7 mouse cellular contexts compared by ENCODE assay signal in the genomic region with DNA sequence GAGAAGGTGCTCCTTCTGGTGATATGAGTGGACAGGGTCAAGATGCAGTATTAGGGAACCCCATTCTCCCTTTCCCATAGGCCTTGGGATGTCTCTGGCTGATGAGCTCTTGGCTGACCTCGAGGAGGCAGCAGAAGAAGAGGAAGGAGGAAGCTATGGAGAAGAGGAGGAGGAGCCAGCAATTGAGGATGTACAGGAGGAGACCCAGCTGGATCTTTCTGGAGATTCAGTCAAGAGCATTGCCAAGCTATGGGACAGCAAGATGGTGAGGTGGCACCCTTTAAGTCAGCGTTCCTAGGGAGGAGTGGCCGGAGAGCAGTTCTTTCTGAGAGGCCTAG. TPM values are rescaled to one million over a fixed set of nuclear protein-coding genes. Genes with fewer than 3 reads are reported as not detected.
DNase-seq lines count a peak whose midpoint lies in the region; ATAC-seq and TF ChIP-seq lines count a peak whose summit lies in the region.

No protein-coding gene starts in this region.

- no peak for DNase-seq in lung, postnatal 0 days (ENCODE audit: low spot score)
- no peak for DNase-seq in lung, postnatal 36 days
- DNase-seq in limb, embryonic 14.5 days (ENCODE audit: low spot score): no peak
- no peak for DNase-seq in ovary, postnatal 14 days (ENCODE audit: low spot score)
- no peak for DNase-seq in ovary, postnatal 10 days (ENCODE audit: low spot score)

- TF ChIP-seq EP300 in lung, postnatal 0 days (IDR thresholded peaks at IDR 0.05): no peak

- H3K9me3 ChIP-seq in lung, postnatal 0 days (ENCODE audit: low read length): no peaks in the 10 kb centered on the region
- no peaks in the 10 kb centered on the region for H3K9me3 ChIP-seq in forebrain, embryonic 12.5 days
- no peaks in the 10 kb centered on the region for H3K9me3 ChIP-seq in limb, embryonic 14.5 days (ENCODE audit: control insufficient read depth, low read length)
- no peaks in the 10 kb centered on the region for H3K9me3 ChIP-seq in stomach, embryonic 14.5 days (ENCODE audit: control insufficient read depth, low read depth, low read length)

- no peak for TF ChIP-seq POLR2A in limb, embryonic 14.5 days (IDR thresholded peaks at IDR 0.05; ENCODE audit: borderline replicate concordance, extremely low read depth, insufficient read depth, insufficient read length)

- 69% methylated on average over 3 of the region's 3 CpGs for WGBS in lung, postnatal 0 days
- 48% methylated on average over 3 of the region's 3 CpGs for WGBS in forebrain, embryonic 12.5 days
- 66% methylated on average over 3 of the region's 3 CpGs for WGBS in limb, embryonic 14.5 days
- 54% methylated on average over 3 of the region's 3 CpGs for WGBS in stomach, embryonic 14.5 days

- peak overlapping the region; percentile 69 for H3K9ac ChIP-seq in lung, postnatal 0 days (replicated peaks; ENCODE audit: low read depth)
- peak overlapping the region; percentile 89 for H3K9ac ChIP-seq in forebrain, embryonic 12.5 days
- H3K9ac ChIP-seq in limb, embryonic 14.5 days (ENCODE audit: low read depth, low read length, severe bottlenecking): peak overlapping the region; percentile 71
- H3K9ac ChIP-seq in stomach, embryonic 14.5 days (replicated peaks; ENCODE audit: low read depth, low read length): peak overlapping the region; percentile 80

- H3K4me1 ChIP-seq in lung, postnatal 0 days (ENCODE audit: insufficient read depth, low read depth, low read length): peaks cover 11% of the 10 kb centered on the region; the same call in 1 of the 2 replicates
- peaks cover 20% of the 10 kb centered on the region for H3K4me1 ChIP-seq in forebrain, embryonic 12.5 days
- H3K4me1 ChIP-seq in limb, embryonic 14.5 days (ENCODE audit: control insufficient read depth, insufficient read depth, low read length): peaks cover 20% of the 10 kb centered on the region
- peaks cover 18% of the 10 kb centered on the region for H3K4me1 ChIP-seq in stomach, embryonic 14.5 days (ENCODE audit: control insufficient read depth, insufficient read depth, low read length)

- peak overlapping the region; percentile 76 for H3K4me2 ChIP-seq in lung, postnatal 0 days (replicated peaks; ENCODE audit: low read depth, low read length)
- peak overlapping the region; percentile 96 for H3K4me2 ChIP-seq in forebrain, embryonic 12.5 days
- peak overlapping the region; percentile 96 for H3K4me2 ChIP-seq in limb, embryonic 14.5 days (replicated peaks; ENCODE audit: low read depth, low read length, severe bottlenecking)
- H3K4me2 ChIP-seq in stomach, embryonic 14.5 days (replicated peaks; ENCODE audit: low read depth, low read length): peak overlapping the region; percentile 98

- ATAC-seq in lung, postnatal 0 days: no peak
- ATAC-seq in forebrain, embryonic 12.5 days (ENCODE audit: low FRiP score): 0 out of 2 replicates have a peak, but pooled peaks have one; percentile 4
- ATAC-seq in limb, embryonic 14.5 days (ENCODE audit: low FRiP score, low read depth): no peak
- no peak for ATAC-seq in stomach, embryonic 14.5 days (ENCODE audit: insufficient number of reproducible peaks, insufficient read depth, low FRiP score, low read depth)

- H3K27ac ChIP-seq in lung, postnatal 0 days (ENCODE audit: low read length): no peak overlapping the region
- H3K27ac ChIP-seq in forebrain, embryonic 12.5 days: no peak overlapping the region
- no peak overlapping the region for H3K27ac ChIP-seq in limb, embryonic 14.5 days (replicated peaks; ENCODE audit: low read depth, low read length)
- no peak overlapping the region for H3K27ac ChIP-seq in stomach, embryonic 14.5 days (ENCODE audit: low read length)

- H3K36me3 ChIP-seq in lung, postnatal 0 days (ENCODE audit: insufficient read depth, low read length): peaks cover 7% of the 10 kb centered on the region; the same call in 1 of the 2 replicates
- H3K36me3 ChIP-seq in forebrain, embryonic 12.5 days (replicated peaks): peaks cover 41% of the 10 kb centered on the region
- peaks cover 23% of the 10 kb centered on the region for H3K36me3 ChIP-seq in limb, embryonic 14.5 days (ENCODE audit: control insufficient read depth, insufficient read depth, low read length)
- peaks cover 13% of the 10 kb centered on the region; the same call in 1 of the 2 replicates for H3K36me3 ChIP-seq in stomach, embryonic 14.5 days (ENCODE audit: control insufficient read depth, insufficient read depth, low read length)

- no peak for TF ChIP-seq CTCF in lung, postnatal 0 days (IDR thresholded peaks at IDR 0.05)

- H3K27me3 ChIP-seq in lung, postnatal 0 days (replicated peaks; ENCODE audit: insufficient read depth, low read length): no peaks in the 10 kb centered on the region
- no peaks in the 10 kb centered on the region for H3K27me3 ChIP-seq in forebrain, embryonic 12.5 days
- H3K27me3 ChIP-seq in limb, embryonic 14.5 days (ENCODE audit: control insufficient read depth, insufficient read depth, low read length): no peaks in the 10 kb centered on the region
- no peaks in the 10 kb centered on the region for H3K27me3 ChIP-seq in stomach, embryonic 14.5 days (ENCODE audit: control insufficient read depth, insufficient read depth, low read length)

- H3K4me3 ChIP-seq in lung, postnatal 0 days (ENCODE audit: low read depth, low read length): peak overlapping the region; percentile 65
- H3K4me3 ChIP-seq in forebrain, embryonic 12.5 days (replicated peaks): peak overlapping the region; percentile 70
- H3K4me3 ChIP-seq in limb, embryonic 14.5 days (replicated peaks; ENCODE audit: low read length): peak overlapping the region; percentile 72
- H3K4me3 ChIP-seq in stomach, embryonic 14.5 days (ENCODE audit: low read depth, low read length): peak overlapping the region; percentile 73

RNA-seq across cellular contexts. Expression of gene Prpf31, which starts 0.7 kb away (rescaled TPM):
- polyA plus RNA-seq in lung, postnatal 0 days (2015; fragmentation: Nextera tagmentation; extraction: Ambion mirVana): 36.6 and 39.0 TPM in 2 replicates
- polyA plus RNA-seq in forebrain, embryonic 12.5 days (2016; fragmentation: Nextera tagmentation; extraction: Ambion mirVana): 140 and 149 TPM in 2 replicates
- polyA plus RNA-seq in limb, embryonic 14.5 days (2012; rRNA removed): 52.0 and 64.9 TPM in 2 replicates
- 85.6 and 87.5 TPM in 2 replicates for polyA plus RNA-seq in limb, embryonic 14.5 days (2014; fragmentation: Nextera tagmentation; extraction: Ambion mirVana)
- 85.3 and 94.4 TPM in 2 replicates for polyA plus RNA-seq in stomach, embryonic 14.5 days (2014; fragmentation: Nextera tagmentation; extraction: Ambion mirVana)

RNA-seq across cellular contexts. Expression of gene Tfpt, which starts 0.7 kb away (rescaled TPM):
- 16.3 and 16.7 TPM in 2 replicates for polyA plus RNA-seq in lung, postnatal 0 days (2015; fragmentation: Nextera tagmentation; extraction: Ambion mirVana)
- 32.0 and 34.4 TPM in 2 replicates for polyA plus RNA-seq in forebrain, embryonic 12.5 days (2016; fragmentation: Nextera tagmentation; extraction: Ambion mirVana)
- 21.5 and 31.9 TPM in 2 replicates for polyA plus RNA-seq in limb, embryonic 14.5 days (2012; rRNA removed)
- polyA plus RNA-seq in limb, embryonic 14.5 days (2014; fragmentation: Nextera tagmentation; extraction: Ambion mirVana): 24.7 and 24.8 TPM in 2 replicates
- polyA plus RNA-seq in stomach, embryonic 14.5 days (2014; fragmentation: Nextera tagmentation; extraction: Ambion mirVana): 22.3 and 22.4 TPM in 2 replicates

RNA-seq across cellular contexts. Expression of gene Ndufa3, which starts 13.3 kb away (rescaled TPM):
- polyA plus RNA-seq in lung, postnatal 0 days (2015; fragmentation: Nextera tagmentation; extraction: Ambion mirVana): 443 and 505 TPM in 2 replicates
- 304 and 322 TPM in 2 replicates for polyA plus RNA-seq in forebrain, embryonic 12.5 days (2016; fragmentation: Nextera tagmentation; extraction: Ambion mirVana)
- polyA plus RNA-seq in limb, embryonic 14.5 days (2012; rRNA removed): 232 and 238 TPM in 2 replicates
- 494 and 527 TPM in 2 replicates for polyA plus RNA-seq in limb, embryonic 14.5 days (2014; fragmentation: Nextera tagmentation; extraction: Ambion mirVana)
- 517 and 630 TPM in 2 replicates for polyA plus RNA-seq in stomach, embryonic 14.5 days (2014; fragmentation: Nextera tagmentation; extraction: Ambion mirVana)

RNA-seq across cellular contexts. Expression of gene Oscar, which starts 14.5 kb away (rescaled TPM):
- polyA plus RNA-seq in lung, postnatal 0 days (2015; fragmentation: Nextera tagmentation; extraction: Ambion mirVana): 0.11 and 0.14 TPM in 2 replicates
- 0.18 and 0.38 TPM in 2 replicates for polyA plus RNA-seq in forebrain, embryonic 12.5 days (2016; fragmentation: Nextera tagmentation; extraction: Ambion mirVana)
- polyA plus RNA-seq in limb, embryonic 14.5 days (2012; rRNA removed): 1.1 and 1.9 TPM in 2 replicates
- polyA plus RNA-seq in limb, embryonic 14.5 days (2014; fragmentation: Nextera tagmentation; extraction: Ambion mirVana): 0.40 TPM in 2 replicates
- polyA plus RNA-seq in stomach, embryonic 14.5 days (2014; fragmentation: Nextera tagmentation; extraction: Ambion mirVana): 0.41 TPM in 1 of 2 replicates, not detected in the other

RNA-seq across cellular contexts. Expression of gene Cnot3, which starts 14.6 kb away (rescaled TPM):
- 23.9 and 24.4 TPM in 2 replicates for polyA plus RNA-seq in lung, postnatal 0 days (2015; fragmentation: Nextera tagmentation; extraction: Ambion mirVana)
- polyA plus RNA-seq in forebrain, embryonic 12.5 days (2016; fragmentation: Nextera tagmentation; extraction: Ambion mirVana): 62.6 and 71.7 TPM in 2 replicates
- 108 and 144 TPM in 2 replicates for polyA plus RNA-seq in limb, embryonic 14.5 days (2012; rRNA removed)
- polyA plus RNA-seq in limb, embryonic 14.5 days (2014; fragmentation: Nextera tagmentation; extraction: Ambion mirVana): 63.8 and 72.1 TPM in 2 replicates
- polyA plus RNA-seq in stomach, embryonic 14.5 days (2014; fragmentation: Nextera tagmentation; extraction: Ambion mirVana): 58.3 and 59.5 TPM in 2 replicates
